Mouse (Mus musculus) heart, adult 11 months (tissue): ENCODE data around the gene Rap2a.

Experiments used
- DNase-seq: peaks from one replicate; pipeline ENCODE4 v3.0.0; 2022

The Rap2a gene

GRCm38 (mm10) chr14:120500021-120500560, 21.8 kb downstream of the Rap2a start:
- peak; percentile 91 for DNase-seq

GRCm38 (mm10) chr14:120500791-120501190, 22.5 kb downstream of the Rap2a start:
- peak; percentile 28 for DNase-seq

- peak; percentile 76 for DNase-seq
Measured at GRCm38 (mm10) chr14:120503641-120504040, 25.4 kb downstream of the Rap2a start.

- DNase-seq: peak; percentile 61
Measured at GRCm38 (mm10) chr14:120504423-120504822, 26.2 kb downstream of the Rap2a start.

- peak; percentile 72 for DNase-seq
Measured at GRCm38 (mm10) chr14:120504928-120505461, 26.8 kb downstream of the Rap2a start.

GRCm38 (mm10) chr14:120505918-120506317, 27.7 kb downstream of the Rap2a start:
- DNase-seq: peak; percentile 64

DNA sequence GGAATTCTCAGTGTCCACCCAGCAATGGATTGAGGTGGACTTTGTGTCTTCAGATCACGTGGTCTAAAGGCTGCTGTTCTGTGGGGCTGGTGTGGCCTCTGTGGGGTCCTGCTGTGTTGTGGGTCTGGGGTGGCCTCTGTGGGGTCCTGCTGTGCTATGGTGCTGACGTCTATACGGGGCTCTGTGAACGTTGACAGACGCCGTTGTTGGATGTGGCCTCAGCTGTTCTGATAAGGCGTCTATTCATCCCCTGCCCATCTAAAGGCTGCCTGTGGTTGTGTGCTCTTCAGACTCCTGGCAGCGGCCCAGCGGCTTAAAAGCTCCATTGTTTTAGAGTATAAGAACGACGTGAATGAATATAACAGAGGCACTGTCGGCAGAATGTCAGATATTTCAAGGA, 29.3 kb downstream of the Rap2a start:
- peak; percentile 86 for DNase-seq

GRCm38 (mm10) chr14:120508566-120509365, 30.5 kb downstream of the Rap2a start:
- DNase-seq: peak; percentile 72

DNA sequence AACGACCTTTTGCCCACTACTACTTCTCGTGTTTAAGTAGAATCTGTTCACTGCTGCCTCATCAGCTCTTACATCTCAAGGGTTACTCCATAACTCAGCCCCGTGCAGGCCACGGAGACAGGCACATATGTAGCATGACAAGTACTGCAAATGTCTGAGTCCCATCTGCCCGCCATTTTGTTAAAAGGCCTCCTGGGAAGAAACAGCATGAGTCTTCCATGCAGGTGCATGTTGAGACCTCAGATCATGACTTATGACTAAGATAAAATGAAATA, 31.1 kb downstream of the Rap2a start:
- DNase-seq: no peak

GRCm38 (mm10) chr14:120511821-120512220, 33.6 kb downstream of the Rap2a start:
- DNase-seq: peak; percentile 78

- DNase-seq: peak; percentile 93
Measured at GRCm38 (mm10) chr14:120514821-120515271, 36.6 kb downstream of the Rap2a start.

DNA sequence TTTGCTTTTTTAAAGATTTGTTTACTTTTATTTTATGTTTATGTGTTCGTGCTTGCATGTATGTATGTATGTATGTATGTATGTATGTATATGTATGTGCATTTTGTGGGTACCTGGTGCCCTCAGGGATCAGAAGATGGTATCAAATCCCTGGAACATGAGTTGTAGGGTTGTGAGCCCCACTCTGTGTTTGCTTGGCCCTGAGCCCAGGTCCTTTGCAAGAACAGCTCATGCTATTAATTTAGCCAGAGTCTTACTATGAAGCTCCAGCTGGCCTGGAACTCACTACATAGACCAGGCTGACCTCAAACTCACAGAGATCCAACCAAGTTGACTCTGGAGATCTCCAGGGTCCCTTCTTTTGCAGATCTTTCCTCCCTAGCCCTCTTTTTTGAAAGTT, 37.1 kb downstream of the Rap2a start:
- DNase-seq: peak; percentile 97

DNA sequence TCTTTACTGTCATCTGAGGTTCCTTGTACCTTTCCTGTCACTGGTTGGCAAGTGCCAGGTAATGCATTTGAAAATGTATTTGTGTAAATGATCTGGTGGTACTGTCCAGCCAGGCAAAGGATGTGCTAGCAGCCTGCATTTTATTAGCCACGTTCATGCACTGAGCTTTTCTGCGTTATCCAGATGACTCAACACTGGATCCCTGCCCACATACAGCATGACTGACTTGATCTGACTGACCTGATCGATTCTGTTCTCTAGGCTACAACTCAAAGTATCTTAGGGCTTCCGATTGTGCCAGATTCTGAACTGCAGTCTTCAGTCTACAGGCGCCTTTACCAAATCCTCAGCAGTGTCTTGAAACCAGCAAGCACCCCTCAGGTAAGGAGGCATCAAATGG, 40.5 kb downstream of the Rap2a start:
- peak; percentile 63 for DNase-seq

DNA sequence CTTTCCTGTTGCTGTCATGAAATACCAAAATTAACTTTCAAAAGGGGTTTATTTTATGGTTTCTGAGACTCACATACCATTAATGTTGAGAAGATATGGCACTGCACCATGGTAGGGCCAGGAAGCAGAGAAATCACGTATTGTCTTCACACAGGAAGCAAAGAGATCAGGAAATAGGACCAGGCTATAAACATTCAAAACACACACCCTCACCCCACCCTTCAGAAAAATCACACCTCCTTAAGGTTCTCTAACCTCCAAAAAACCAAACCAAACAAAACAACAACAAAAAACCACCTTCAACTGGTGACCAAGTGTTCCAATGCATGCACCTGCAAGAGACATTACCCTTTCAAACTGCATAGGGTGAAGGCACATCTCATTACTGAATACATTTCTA, 41.7 kb downstream of the Rap2a start:
- no peak for DNase-seq

- peak; percentile 64 for DNase-seq
Measured at GRCm38 (mm10) chr14:120520843-120521242, 42.6 kb downstream of the Rap2a start.

GRCm38 (mm10) chr14:120523296-120523695, 45.1 kb downstream of the Rap2a start:
- peak; percentile 83 for DNase-seq

DNA sequence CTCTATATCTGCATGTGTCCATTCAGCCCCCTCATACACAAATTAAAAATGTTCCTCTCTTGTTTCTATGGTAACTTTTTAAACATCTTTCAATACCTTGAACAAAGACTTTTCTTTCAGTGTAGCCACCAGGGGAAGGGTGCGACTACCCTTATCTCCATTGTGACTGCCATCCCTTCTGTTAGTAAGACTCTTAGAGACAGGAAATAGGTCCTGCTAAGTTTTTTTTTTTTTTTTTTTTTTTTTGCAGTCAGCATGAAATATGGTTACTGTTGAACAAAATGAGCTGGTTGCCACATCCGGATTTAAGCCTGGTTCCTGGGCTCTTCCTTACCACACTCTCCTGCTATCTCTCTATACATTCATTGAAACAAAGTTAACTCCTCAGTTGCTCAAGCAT, 47.4 kb downstream of the Rap2a start:
- DNase-seq: peak; percentile 51

DNA sequence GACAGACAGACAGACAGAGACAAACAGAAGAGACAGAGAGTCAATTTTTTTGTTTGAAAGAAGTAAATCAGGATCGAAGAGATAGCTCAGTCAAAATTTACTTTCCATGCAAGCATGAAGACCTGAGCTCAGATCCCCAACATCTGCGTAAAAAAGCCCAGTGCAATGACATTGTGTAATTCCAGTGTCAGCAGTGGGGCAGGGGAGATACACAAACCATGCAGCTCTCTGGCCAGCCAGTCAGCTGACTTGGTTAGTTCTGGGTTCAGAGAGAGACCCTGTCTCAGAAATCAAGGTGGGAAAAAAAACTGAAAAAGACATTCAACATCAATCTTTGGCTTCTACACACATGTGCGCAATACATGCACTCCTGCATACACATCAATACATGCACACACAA, 55.1 kb downstream of the Rap2a start:
- peak; percentile 83 for DNase-seq

GRCm38 (mm10) chr14:120534841-120535271, 56.6 kb downstream of the Rap2a start:
- peak; percentile 95 for DNase-seq

DNA sequence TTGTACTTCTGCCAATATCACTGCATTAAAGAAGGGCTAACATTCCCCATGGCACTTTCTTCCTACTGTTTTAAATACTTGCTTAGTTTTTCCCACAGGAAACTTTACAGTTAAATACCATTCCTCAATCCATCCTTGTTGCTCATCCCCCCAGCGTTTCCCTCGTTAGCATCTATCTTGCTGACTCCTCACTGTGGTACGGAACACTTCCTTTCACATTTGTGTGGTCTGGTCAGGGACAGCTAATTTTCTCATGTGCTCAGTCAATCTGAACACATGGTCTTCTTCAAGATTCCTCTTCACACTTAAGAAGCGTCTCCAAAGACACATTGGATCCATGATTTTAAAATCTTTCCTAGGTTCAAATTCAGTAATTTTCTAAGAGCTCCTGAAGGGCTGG, 57.2 kb downstream of the Rap2a start:
- DNase-seq: peak; percentile 82

- peak; percentile 68 for DNase-seq
Measured at GRCm38 (mm10) chr14:120535924-120536323, 57.7 kb downstream of the Rap2a start.

GRCm38 (mm10) chr14:120539128-120539527, 60.9 kb downstream of the Rap2a start:
- no peak for DNase-seq

DNA sequence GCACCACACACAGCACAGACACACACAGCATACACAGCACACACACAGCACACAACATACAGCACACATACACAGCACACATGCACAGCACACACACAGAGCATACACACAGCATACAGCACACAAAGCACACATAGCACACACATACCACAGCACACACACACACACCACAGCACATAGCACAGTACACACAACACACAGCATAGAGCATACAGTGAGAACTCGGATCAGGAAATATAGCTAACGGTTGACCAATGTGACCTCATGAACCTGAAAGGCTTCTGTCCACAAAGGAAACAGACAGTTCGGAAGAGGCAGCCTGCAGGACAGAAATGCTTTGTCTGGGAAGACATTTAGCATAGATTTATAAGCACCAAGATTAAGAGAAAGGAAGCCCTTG, 61.4 kb downstream of the Rap2a start:
- DNase-seq: peak; percentile 51

- peak; percentile 86 for DNase-seq
Measured at GRCm38 (mm10) chr14:120542445-120542844, 64.2 kb downstream of the Rap2a start.
